Mouse (Mus musculus): ENCODE measurements around the gene Sebox.
A peak's percentile ranks its signal among the peaks of the same experiment; 100 is the strongest.
"Not testable (repeated sequence)": the region's sequence is repeated elsewhere in the genome, so short reads cannot be mapped to it uniquely, and the experiment has no call there.

Gene Sebox

GRCm38 (mm10) chr11:78499004-78499403 lies 4.2 kb upstream of the Sebox start, which contains the start of gene Vtn:
Gene Vtn (plus strand): TSS chr11:78499091.
- DNase-seq, result no peak

- no peak for DNase-seq
Observed at GRCm38 (mm10) chr11:78499543-78499942, 3.7 kb upstream of the Sebox start.

- DNase-seq, result no peak
Observed at GRCm38 (mm10) chr11:78500623-78501202, 2.5 kb upstream of the Sebox start.

GRCm38 (mm10) chr11:78501529-78501928 lies 1.7 kb upstream of the Sebox start:
- no peak for DNase-seq

GRCm38 (mm10) chr11:78505430-78505829 lies 2.2 kb downstream of the Sebox start:
- no peak for DNase-seq

GRCm38 (mm10) chr11:78509148-78509547 lies 5.9 kb downstream of the Sebox start:
- peak; percentile 47 for DNase-seq

- peak; percentile 94 for DNase-seq
Observed at GRCm38 (mm10) chr11:78512025-78512957, 9.0 kb downstream of the Sebox start, which contains the start of the genes Tmem199 and Poldip2. Gene Tmem199 (minus strand): TSS chr11:78512172. Gene Poldip2 (plus strand): TSS chr11:78512193.

GRCm38 (mm10) chr11:78513106-78513790 lies 10.0 kb downstream of the Sebox start:
- DNase-seq, result no peak

- DNase-seq, result no peak
Observed at GRCm38 (mm10) chr11:78515549-78516325, 12.5 kb downstream of the Sebox start.

- DNase-seq, result no peak
Observed at GRCm38 (mm10) chr11:78518931-78519330, 15.7 kb downstream of the Sebox start.

- no peak for DNase-seq
Observed at GRCm38 (mm10) chr11:78521880-78522279, 18.6 kb downstream of the Sebox start.

GRCm38 (mm10) chr11:78522481-78522997 lies 19.3 kb downstream of the Sebox start:
- DNase-seq, result peak; percentile 49

GRCm38 (mm10) chr11:78523241-78523955 lies 20.2 kb downstream of the Sebox start:
- DNase-seq, result peak; percentile 58

- DNase-seq, result peak; percentile 65
Observed at GRCm38 (mm10) chr11:78524838-78525237, 21.6 kb downstream of the Sebox start.

GRCm38 (mm10) chr11:78528714-78529113 lies 25.5 kb downstream of the Sebox start:
- no peak for DNase-seq

GRCm38 (mm10) chr11:78530001-78530400 lies 26.8 kb downstream of the Sebox start:
- DNase-seq, result no peak

GRCm38 (mm10) chr11:78531046-78531445 lies 27.8 kb downstream of the Sebox start:
- DNase-seq, result peak; percentile 78

- not testable (repeated sequence) for DNase-seq
Observed at GRCm38 (mm10) chr11:78531515-78531914, 28.3 kb downstream of the Sebox start.

GRCm38 (mm10) chr11:78534516-78534915 lies 31.3 kb downstream of the Sebox start:
- no peak for DNase-seq

GRCm38 (mm10) chr11:78535376-78536079 lies 32.3 kb downstream of the Sebox start:
- peak; percentile 75 for DNase-seq
